Mouse (Mus musculus): ENCODE results near the gene Trip11. TPM values are rescaled to one million over a fixed set of nuclear protein-coding genes. Genes with fewer than 3 reads are reported as not detected.
A peak's percentile ranks its signal among the peaks of the same experiment; 100 is the strongest.
"Not testable (repeated sequence)": the region's sequence is repeated elsewhere in the genome, so short reads cannot be mapped to it uniquely, and the experiment has no call there.

Trip11 gene
- 2.5 and 3.3 TPM in 2 replicates for polyA plus RNA-seq (2012; rRNA removed)

GRCm38 (mm10) chr12:101912626-101913490 lies at the start of gene Trip11:
Gene Trip11 (minus strand): TSS chr12:101913267.
- H3K27ac ChIP-seq (ENCODE audit: insufficient read depth, low read length): peak within 1 kb of the TSS; percentile 78
- TF ChIP-seq CTCF (IDR thresholded peaks at IDR 0.05; ENCODE audit: extremely low read depth, insufficient read depth, insufficient read length, insufficient replicate concordance) (no peak), POLR2A (IDR thresholded peaks at IDR 0.05; ENCODE audit: low read depth, low read length) (peak; percentile 88)
- under 1% methylated on average over 69 of the region's 69 CpGs for WGBS
- no peaks in the 10 kb centered on the region for H3K27me3 ChIP-seq (ENCODE audit: control insufficient read depth, insufficient read depth, low read length)
- peak; percentile 82 to 91 for DNase-seq (ENCODE audit: low read depth in 1 of 2, low spot score in 2 of 2)
- peaks cover 6% of the 10 kb centered on the region for H3K4me1 ChIP-seq (ENCODE audit: control insufficient read depth, insufficient read depth, insufficient read length)
- peaks cover 2% of the 10 kb centered on the region for H3K36me3 ChIP-seq (ENCODE audit: control insufficient read depth, insufficient read depth, low read length)
- peak within 1 kb of the TSS; percentile 87 for H3K4me3 ChIP-seq (ENCODE audit: extremely low read depth, insufficient read depth, insufficient read length)

GRCm38 (mm10) chr12:101958960-101959780 lies 46.1 kb upstream of the Trip11 start:
- Histone ChIP-seq H3K4me3 (ENCODE audit: extremely low read depth, insufficient read depth, insufficient read length) (peak overlapping the region; percentile 40; the same call in 1 of the 2 replicates), H3K4me1 (ENCODE audit: control insufficient read depth, insufficient read depth, insufficient read length) (peaks cover 12% of the 10 kb centered on the region; the same call in 1 of the 2 replicates), H3K27ac (ENCODE audit: insufficient read depth, low read length) (peak overlapping the region; percentile 85)
- not testable (repeated sequence) for H3K36me3 ChIP-seq (ENCODE audit: control insufficient read depth, insufficient read depth, low read length); DNase-seq (ENCODE audit: low read depth in 1 of 2, low spot score in 2 of 2); H3K27me3 ChIP-seq (ENCODE audit: control insufficient read depth, insufficient read depth, low read length)
- 83% methylated on average over 5 of the region's 5 CpGs for WGBS

- no peaks in the 10 kb centered on the region for H3K27me3 ChIP-seq (ENCODE audit: control insufficient read depth, insufficient read depth, low read length)
- H3K27ac ChIP-seq (ENCODE audit: insufficient read depth, low read length): peak overlapping the region; percentile 85
- peak overlapping the region; percentile 40; the same call in 1 of the 2 replicates for H3K4me3 ChIP-seq (ENCODE audit: extremely low read depth, insufficient read depth, insufficient read length)
- H3K36me3 ChIP-seq (ENCODE audit: control insufficient read depth, insufficient read depth, low read length): no peaks in the 10 kb centered on the region
- DNase-seq (ENCODE audit: low read depth in 1 of 2, low spot score in 2 of 2): no peak
- TF ChIP-seq CTCF (IDR thresholded peaks at IDR 0.05; ENCODE audit: extremely low read depth, insufficient read depth, insufficient read length, insufficient replicate concordance) (no peak), POLR2A (IDR thresholded peaks at IDR 0.05; ENCODE audit: low read depth, low read length) (no peak)
- WGBS: 10% methylated on average over 9 of the region's 9 CpGs
- peaks cover 12% of the 10 kb centered on the region; the same call in 1 of the 2 replicates for H3K4me1 ChIP-seq (ENCODE audit: control insufficient read depth, insufficient read depth, insufficient read length)
These were observed 45.5 kb upstream of the Trip11 start for GRCm38 (mm10) chr12:101958556-101958955.

- Histone ChIP-seq H3K4me1 (ENCODE audit: control insufficient read depth, insufficient read depth, insufficient read length) (peaks cover 12% of the 10 kb centered on the region; the same call in 1 of the 2 replicates), H3K27ac (ENCODE audit: insufficient read depth, low read length) (peak within 1 kb of the TSS; percentile 85), H3K4me3 (ENCODE audit: extremely low read depth, insufficient read depth, insufficient read length) (peak within 1 kb of the TSS; percentile 80), H3K27me3 (ENCODE audit: control insufficient read depth, insufficient read depth, low read length) (no peaks in the 10 kb centered on the region), H3K36me3 (ENCODE audit: control insufficient read depth, insufficient read depth, low read length) (no peaks in the 10 kb centered on the region)
- DNase-seq (ENCODE audit: low read depth in 1 of 2, low spot score in 2 of 2): peak; percentile 93 to 98
- under 1% methylated on average over 48 of the region's 54 CpGs for WGBS
- TF ChIP-seq POLR2A (IDR thresholded peaks at IDR 0.05; ENCODE audit: low read depth, low read length) (no peak), CTCF (IDR thresholded peaks at IDR 0.05; ENCODE audit: extremely low read depth, insufficient read depth, insufficient read length, insufficient replicate concordance) (peak; percentile 64; the same call in 1 of the 2 replicates)
These were observed 45.0 kb upstream of the Trip11 start, which contains the start of gene Atxn3 for GRCm38 (mm10) chr12:101957942-101958544. Gene Atxn3 (minus strand): TSS chr12:101958246.

- H3K27me3 ChIP-seq (ENCODE audit: control insufficient read depth, insufficient read depth, low read length): no peaks in the 10 kb centered on the region
- TF ChIP-seq CTCF (IDR thresholded peaks at IDR 0.05; ENCODE audit: extremely low read depth, insufficient read depth, insufficient read length, insufficient replicate concordance): no peak
- H3K36me3 ChIP-seq (ENCODE audit: control insufficient read depth, insufficient read depth, low read length): no peaks in the 10 kb centered on the region
- DNase-seq (ENCODE audit: low read depth in 1 of 2, low spot score in 2 of 2): no peak
- peak overlapping the region; percentile 49 for H3K27ac ChIP-seq (ENCODE audit: insufficient read depth, low read length)
- H3K4me1 ChIP-seq (ENCODE audit: control insufficient read depth, insufficient read depth, insufficient read length): peaks cover 12% of the 10 kb centered on the region; the same call in 1 of the 2 replicates
- 5% methylated on average over 26 of the region's 26 CpGs for WGBS
- H3K4me3 ChIP-seq (ENCODE audit: extremely low read depth, insufficient read depth, insufficient read length): peak overlapping the region; percentile 80
These were observed 44.2 kb upstream of the Trip11 start for GRCm38 (mm10) chr12:101957079-101957941.

GRCm38 (mm10) chr12:101955821-101956220 lies 42.8 kb upstream of the Trip11 start:
- not testable (repeated sequence) for DNase-seq (ENCODE audit: low read depth in 1 of 2, low spot score in 2 of 2); H3K27ac ChIP-seq (ENCODE audit: insufficient read depth, low read length); H3K4me3 ChIP-seq (ENCODE audit: extremely low read depth, insufficient read depth, insufficient read length); H3K36me3 ChIP-seq (ENCODE audit: control insufficient read depth, insufficient read depth, low read length); H3K27me3 ChIP-seq (ENCODE audit: control insufficient read depth, insufficient read depth, low read length)
- 98% methylated on average over 8 of the region's 8 CpGs for WGBS
- H3K4me1 ChIP-seq (ENCODE audit: control insufficient read depth, insufficient read depth, insufficient read length): peaks cover 12% of the 10 kb centered on the region; the same call in 1 of the 2 replicates

Data from spleen, adult 2 months (tissue).